Mouse (Mus musculus) olfactory bulb, adult 2 months (tissue): ENCODE data around the gene 9130019O22Rik.

ENCODE experiments used
- CTCF ChIP-seq: fragments of 200-500 bp; IDR thresholded peaks from 2 replicates; pipeline ENCODE4 v1.5.1; 2012; ENCODE audit warnings: low read depth, mild to moderate bottlenecking, low read length, moderate library complexity; ENCODE audit not compliant: insufficient read depth
- POLR2A ChIP-seq: fragments of 200-500 bp; IDR thresholded peaks from 2 replicates; pipeline ENCODE4 v1.6.1; 2012; ENCODE audit warnings: mild to moderate bottlenecking, low read depth, low read length, moderate library complexity; ENCODE audit not compliant: insufficient read depth

DNA sequence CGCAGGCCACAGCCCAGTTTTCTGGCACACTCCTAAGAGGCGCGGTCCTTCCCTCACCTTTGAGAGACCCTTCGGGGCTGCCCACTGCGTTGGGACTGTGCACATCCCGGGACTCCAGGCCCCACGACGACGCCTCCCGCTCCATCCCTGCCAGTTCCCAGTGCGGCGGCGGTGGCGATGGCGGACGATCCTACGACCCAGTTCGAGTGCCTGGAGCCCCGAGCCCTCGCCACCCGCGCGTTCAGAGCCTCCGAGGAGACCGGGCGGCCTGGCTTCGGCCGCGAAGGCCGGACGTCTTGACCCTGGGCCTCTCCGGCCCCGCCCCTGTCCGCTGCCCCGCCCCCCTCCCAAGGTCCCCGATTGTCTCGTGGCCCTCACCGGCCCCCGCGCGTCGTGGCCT lies 41.9 kb downstream of the 9130019O22Rik start:
- TF ChIP-seq POLR2A (peak; percentile 44; the same call in 1 of the 2 replicates), CTCF (no peak)
